Mouse (Mus musculus): Measurements from ENCODE around the gene Meox2. TPM values are rescaled to one million over a fixed set of nuclear protein-coding genes. Genes with fewer than 3 reads are reported as not detected.
A peak's percentile ranks its signal among the peaks of the same experiment; 100 is the strongest.
"Not testable (repeated sequence)": the region's sequence is repeated elsewhere in the genome, so short reads cannot be mapped to it uniquely, and the experiment has no call there.

The Meox2 gene
- polyA plus RNA-seq (2015; fragmentation: Nextera tagmentation; extraction: Ambion mirVana), result 0.15 and 0.40 TPM in 2 replicates

- H3K9me3 ChIP-seq (replicated peaks; ENCODE audit: control insufficient read depth, low read length), result no peaks in the 10 kb centered on the region
- H3K4me2 ChIP-seq (ENCODE audit: low read depth, low read length), result peak within 1 kb of the TSS; percentile 61
- H3K36me3 ChIP-seq (ENCODE audit: control insufficient read depth, insufficient read depth), result no peaks in the 10 kb centered on the region
- peaks cover 27% of the 10 kb centered on the region for H3K27me3 ChIP-seq (ENCODE audit: control insufficient read depth, insufficient read depth, low read depth, low read length)
- WGBS (ENCODE audit: insufficient replicate concordance), result 2% methylated on average over 12 of the region's 12 CpGs
- H3K4me3 ChIP-seq (ENCODE audit: low read depth, low read length), result peak within 1 kb of the TSS; percentile 35
- ATAC-seq (ENCODE audit: low read depth), result no peak
- no peak within 1 kb of the TSS for H3K27ac ChIP-seq (ENCODE audit: low read length)
- no peaks in the 10 kb centered on the region for H3K4me1 ChIP-seq (ENCODE audit: control insufficient read depth, low read depth, low read length)
- H3K9ac ChIP-seq (ENCODE audit: low read depth, low read length), result no peak within 1 kb of the TSS
Measured at GRCm38 (mm10) chr12:37108390-37108738, at the start of gene Meox2. TSS of gene Meox2 (plus strand) at chr12:37108540.

GRCm38 (mm10) chr12:37072636-37073035 lies 35.7 kb upstream of the Meox2 start:
- no peak overlapping the region for H3K9ac ChIP-seq (ENCODE audit: low read depth, low read length)
- H3K4me1 ChIP-seq (ENCODE audit: control insufficient read depth, low read depth, low read length), result no peaks in the 10 kb centered on the region
- H3K27ac ChIP-seq (ENCODE audit: low read length), result no peak overlapping the region
- 51% methylated on average over 3 of the region's 3 CpGs for WGBS (ENCODE audit: insufficient replicate concordance)
- no peaks in the 10 kb centered on the region for H3K27me3 ChIP-seq (ENCODE audit: control insufficient read depth, insufficient read depth, low read depth, low read length)
- no peaks in the 10 kb centered on the region for H3K9me3 ChIP-seq (replicated peaks; ENCODE audit: control insufficient read depth, low read length)
- no peak for ATAC-seq (ENCODE audit: low read depth)
- H3K4me2 ChIP-seq (ENCODE audit: low read depth, low read length), result no peak overlapping the region
- H3K36me3 ChIP-seq (ENCODE audit: control insufficient read depth, insufficient read depth), result no peaks in the 10 kb centered on the region
- no peak overlapping the region for H3K4me3 ChIP-seq (ENCODE audit: low read depth, low read length)

GRCm38 (mm10) chr12:37077308-37077707 lies 31.0 kb upstream of the Meox2 start:
- ATAC-seq (ENCODE audit: low read depth), result no peak
- Histone ChIP-seq H3K36me3 (ENCODE audit: control insufficient read depth, insufficient read depth) (no peaks in the 10 kb centered on the region), H3K4me1 (ENCODE audit: control insufficient read depth, low read depth, low read length) (no peaks in the 10 kb centered on the region)

GRCm38 (mm10) chr12:37080005-37080404 lies 28.3 kb upstream of the Meox2 start:
- WGBS (ENCODE audit: insufficient replicate concordance), result 54% methylated on average over 5 of the region's 5 CpGs
- H3K27ac ChIP-seq (ENCODE audit: low read length); H3K27me3 ChIP-seq (ENCODE audit: control insufficient read depth, insufficient read depth, low read depth, low read length); H3K9ac ChIP-seq (ENCODE audit: low read depth, low read length); H3K36me3 ChIP-seq (ENCODE audit: control insufficient read depth, insufficient read depth); H3K4me2 ChIP-seq (ENCODE audit: low read depth, low read length); H3K4me1 ChIP-seq (ENCODE audit: control insufficient read depth, low read depth, low read length); H3K4me3 ChIP-seq (ENCODE audit: low read depth, low read length); ATAC-seq (ENCODE audit: low read depth); H3K9me3 ChIP-seq (replicated peaks; ENCODE audit: control insufficient read depth, low read length): not testable (repeated sequence)

More at GRCm38 (mm10) chr12:37077308-37077707, 31.0 kb upstream of the Meox2 start:
- no peak overlapping the region for H3K4me3 ChIP-seq (ENCODE audit: low read depth, low read length)
- no peaks in the 10 kb centered on the region for H3K27me3 ChIP-seq (ENCODE audit: control insufficient read depth, insufficient read depth, low read depth, low read length)
- H3K9me3 ChIP-seq (replicated peaks; ENCODE audit: control insufficient read depth, low read length), result no peaks in the 10 kb centered on the region
- no peak overlapping the region for H3K27ac ChIP-seq (ENCODE audit: low read length)
- no peak overlapping the region for H3K9ac ChIP-seq (ENCODE audit: low read depth, low read length)
- WGBS (ENCODE audit: insufficient replicate concordance), result 37% methylated on average over 1 of the region's 1 CpGs
- no peak overlapping the region for H3K4me2 ChIP-seq (ENCODE audit: low read depth, low read length)

- Histone ChIP-seq H3K36me3 (ENCODE audit: control insufficient read depth, insufficient read depth) (no peaks in the 10 kb centered on the region), H3K4me3 (ENCODE audit: low read depth, low read length) (no peak overlapping the region), H3K4me2 (ENCODE audit: low read depth, low read length) (no peak overlapping the region), H3K27ac (ENCODE audit: low read length) (no peak overlapping the region), H3K4me1 (ENCODE audit: control insufficient read depth, low read depth, low read length) (no peaks in the 10 kb centered on the region), H3K9me3 (replicated peaks; ENCODE audit: control insufficient read depth, low read length) (no peaks in the 10 kb centered on the region), H3K9ac (ENCODE audit: low read depth, low read length) (no peak overlapping the region), H3K27me3 (ENCODE audit: control insufficient read depth, insufficient read depth, low read depth, low read length) (peaks cover 27% of the 10 kb centered on the region)
- 28% methylated on average over 8 of the region's 8 CpGs for WGBS (ENCODE audit: insufficient replicate concordance)
- ATAC-seq (ENCODE audit: low read depth), result no peak
Measured at GRCm38 (mm10) chr12:37106541-37106940, 1.8 kb upstream of the Meox2 start.

- Histone ChIP-seq H3K4me3 (ENCODE audit: low read depth, low read length) (no peak overlapping the region), H3K4me2 (ENCODE audit: low read depth, low read length) (no peak overlapping the region), H3K4me1 (ENCODE audit: control insufficient read depth, low read depth, low read length) (no peaks in the 10 kb centered on the region), H3K36me3 (ENCODE audit: control insufficient read depth, insufficient read depth) (no peaks in the 10 kb centered on the region), H3K9me3 (replicated peaks; ENCODE audit: control insufficient read depth, low read length) (no peaks in the 10 kb centered on the region), H3K27ac (ENCODE audit: low read length) (no peak overlapping the region), H3K9ac (ENCODE audit: low read depth, low read length) (no peak overlapping the region), H3K27me3 (ENCODE audit: control insufficient read depth, insufficient read depth, low read depth, low read length) (peaks cover 27% of the 10 kb centered on the region)
- ATAC-seq (ENCODE audit: low read depth), result no peak
- 29% methylated on average over 2 of the region's 2 CpGs for WGBS (ENCODE audit: insufficient replicate concordance)
Measured at GRCm38 (mm10) chr12:37107150-37107549, 1.2 kb upstream of the Meox2 start.

- ATAC-seq (ENCODE audit: low read depth), result 0 out of 2 replicates have a peak, but pooled peaks have one; percentile 9
- WGBS (ENCODE audit: insufficient replicate concordance), result 12% methylated on average over 20 of the region's 20 CpGs
- no peaks in the 10 kb centered on the region for H3K9me3 ChIP-seq (replicated peaks; ENCODE audit: control insufficient read depth, low read length)
- no peaks in the 10 kb centered on the region for H3K36me3 ChIP-seq (ENCODE audit: control insufficient read depth, insufficient read depth)
- H3K4me2 ChIP-seq (ENCODE audit: low read depth, low read length), result peak overlapping the region; percentile 61
- no peak overlapping the region for H3K27ac ChIP-seq (ENCODE audit: low read length)
- H3K9ac ChIP-seq (ENCODE audit: low read depth, low read length), result no peak overlapping the region
- no peaks in the 10 kb centered on the region for H3K4me1 ChIP-seq (ENCODE audit: control insufficient read depth, low read depth, low read length)
- peaks cover 27% of the 10 kb centered on the region for H3K27me3 ChIP-seq (ENCODE audit: control insufficient read depth, insufficient read depth, low read depth, low read length)
- H3K4me3 ChIP-seq (ENCODE audit: low read depth, low read length), result peak overlapping the region; percentile 35
Measured at GRCm38 (mm10) chr12:37107713-37108389, 489 bp upstream of the Meox2 start.

- H3K4me2 ChIP-seq (ENCODE audit: low read depth, low read length), result peak overlapping the region; percentile 61
- no peaks in the 10 kb centered on the region for H3K9me3 ChIP-seq (replicated peaks; ENCODE audit: control insufficient read depth, low read length)
- H3K27me3 ChIP-seq (ENCODE audit: control insufficient read depth, insufficient read depth, low read depth, low read length), result peaks cover 27% of the 10 kb centered on the region
- under 1% methylated on average over 29 of the region's 29 CpGs for WGBS (ENCODE audit: insufficient replicate concordance)
- H3K27ac ChIP-seq (ENCODE audit: low read length), result no peak overlapping the region
- no peaks in the 10 kb centered on the region for H3K36me3 ChIP-seq (ENCODE audit: control insufficient read depth, insufficient read depth)
- no peak overlapping the region for H3K9ac ChIP-seq (ENCODE audit: low read depth, low read length)
- no peaks in the 10 kb centered on the region for H3K4me1 ChIP-seq (ENCODE audit: control insufficient read depth, low read depth, low read length)
- ATAC-seq (ENCODE audit: low read depth), result no peak
- peak overlapping the region; percentile 35 for H3K4me3 ChIP-seq (ENCODE audit: low read depth, low read length)
Measured at GRCm38 (mm10) chr12:37108819-37109473, 606 bp downstream of the Meox2 start.

- WGBS (ENCODE audit: insufficient replicate concordance), result 3% methylated on average over 18 of the region's 18 CpGs
- peak overlapping the region; percentile 61 for H3K4me2 ChIP-seq (ENCODE audit: low read depth, low read length)
- no peaks in the 10 kb centered on the region for H3K9me3 ChIP-seq (replicated peaks; ENCODE audit: control insufficient read depth, low read length)
- no peak overlapping the region for H3K9ac ChIP-seq (ENCODE audit: low read depth, low read length)
- peaks cover 27% of the 10 kb centered on the region for H3K27me3 ChIP-seq (ENCODE audit: control insufficient read depth, insufficient read depth, low read depth, low read length)
- H3K4me3 ChIP-seq (ENCODE audit: low read depth, low read length), result peak overlapping the region; percentile 35
- H3K27ac ChIP-seq (ENCODE audit: low read length), result no peak overlapping the region
- no peak for ATAC-seq (ENCODE audit: low read depth)
- no peaks in the 10 kb centered on the region for H3K4me1 ChIP-seq (ENCODE audit: control insufficient read depth, low read depth, low read length)
- H3K36me3 ChIP-seq (ENCODE audit: control insufficient read depth, insufficient read depth), result no peaks in the 10 kb centered on the region
Measured at GRCm38 (mm10) chr12:37109474-37110012, 1.2 kb downstream of the Meox2 start.

All from liver, embryonic 16.5 days (tissue).